Mouse (Mus musculus) G1E (cell line): ENCODE measurements around the gene Tuba8. TPM values are rescaled to one million over a fixed set of nuclear protein-coding genes. Genes with fewer than 3 reads are reported as not detected.
A peak's percentile ranks its signal among the peaks of the same experiment; 100 is the strongest.

Source experiments
- ATAC-seq: 2 replicates; pipeline ENCODE4 v1.8.0; 2016; ENCODE audit warnings: mild to moderate bottlenecking; ENCODE audit not compliant: insufficient number of reproducible peaks, poor library complexity, low FRiP score, severe bottlenecking; ENCODE audit errors: extremely low read depth
- DNase-seq: peaks from one replicate; pipeline ENCODE4 v3.0.0; 2012; ENCODE audit warnings: low spot score
- H3K27me3 ChIP-seq: 2 replicates; pipeline ENCODE4 v1.6.1; 2012; ENCODE audit warnings: mild to moderate bottlenecking, low read length, inconsistent platforms; ENCODE audit not compliant: insufficient read depth
- H3K36me3 ChIP-seq: replicated peaks from 2 replicates; pipeline ENCODE3; 2012; ENCODE audit warnings: mild to moderate bottlenecking, inconsistent platforms
- H3K4me1 ChIP-seq: 2 replicates; pipeline ENCODE4 v1.6.1; 2012; ENCODE audit warnings: low read depth, low read length, inconsistent platforms, mixed read lengths; ENCODE audit not compliant: insufficient read depth
- H3K4me3 ChIP-seq: 2 replicates; pipeline ENCODE4 v1.5.1; 2012; ENCODE audit warnings: low read depth, mild to moderate bottlenecking, inconsistent platforms, low read length, moderate library complexity, mixed read lengths
- H3K9me3 ChIP-seq: replicated peaks from 2 replicates; pipeline ENCODE4 v1.6.1; 2012; ENCODE audit warnings: inconsistent platforms
- CTCF ChIP-seq: IDR thresholded peaks from 2 replicates; pipeline ENCODE4 v1.5.1; 2012; ENCODE audit warnings: low read depth, low read length, inconsistent platforms, mixed read lengths
- GATA1 ChIP-seq: IDR thresholded peaks from 2 replicates; pipeline ENCODE4 v1.6.1; 2012; ENCODE audit warnings: borderline replicate concordance, low read length, inconsistent platforms, mixed read lengths
- GATA2 ChIP-seq: IDR thresholded peaks from 2 replicates; pipeline ENCODE4 v1.6.1; 2012; ENCODE audit warnings: low read depth, low read length, inconsistent platforms, borderline replicate concordance
- TAL1 ChIP-seq: conservative IDR thresholded peaks from 2 replicates; pipeline ENCODE4 v1.6.1; 2012; ENCODE audit warnings: low read depth, low read length, inconsistent platforms, mixed read lengths
- polyA plus RNA-seq: library from polyadenylated mRNA; stranded (reverse); fragments of >175 nt; gene quantifications from 2 replicates; pipeline ENCODE4 v1.2.3, GENCODE M21; 2012
- total RNA-seq, 2 experiments: library from RNA; stranded (forward) in 1 of 2; stranded (reverse) in 1 of 2; fragments of 200-1000 nt in 1 of 2; fragments of >200 nt in 1 of 2; fragmentation: Nextera tagmentation in 1 of 2; gene quantifications; 2 replicates each; pipeline ENCODE4 v1.2.3; 2014 to 2017

The Tuba8 gene
- total and polyA plus RNA-seq, 3 experiments, result 0.03 to 0.38 TPM; not detected in 1

GRCm38 (mm10) chr6:121272075-121272800 is 61.7 kb downstream of the Tuba8 start:
- peak; percentile 85 for ATAC-seq
- no peaks in the 10 kb centered on the region for H3K9me3 ChIP-seq
- peak; percentile 52 for DNase-seq

GRCm38 (mm10) chr6:121274356-121274755 is 63.9 kb downstream of the Tuba8 start:
- H3K36me3 ChIP-seq, result peaks cover 4% of the 10 kb centered on the region
- no peaks in the 10 kb centered on the region for H3K9me3 ChIP-seq
- peaks cover 16% of the 10 kb centered on the region for H3K4me1 ChIP-seq
- H3K4me3 ChIP-seq, result no peak overlapping the region
- H3K27me3 ChIP-seq, result peaks cover 9% of the 10 kb centered on the region
- ATAC-seq (no peak), DNase-seq (peak; percentile 14)
- TF ChIP-seq GATA2, result no peak
- no peak for TF ChIP-seq GATA1
- peak; percentile 53; the same call in 1 of the 2 replicates for TF ChIP-seq CTCF

More at GRCm38 (mm10) chr6:121272075-121272800, 61.7 kb downstream of the Tuba8 start:
- peak overlapping the region; percentile 73 for H3K4me3 ChIP-seq
- peaks cover 3% of the 10 kb centered on the region; the same call in 1 of the 2 replicates for H3K27me3 ChIP-seq
- peaks cover 16% of the 10 kb centered on the region for H3K4me1 ChIP-seq
- peaks cover 14% of the 10 kb centered on the region for H3K36me3 ChIP-seq
- TF ChIP-seq CTCF (peak; percentile 41), TAL1 (no peak)

Other genes starting within 250 kb of the Tuba8 start
- gene Mical3, start 79.7 kb upstream of the Tuba8 start, total RNA-seq (2014; fragmentation: Nextera tagmentation), result 107 and 109 TPM in 2 replicates
- 20.4 and 20.9 TPM in 2 replicates for gene Mical3, start 79.7 kb upstream of the Tuba8 start, total RNA-seq (2017)
- gene Mical3, start 79.7 kb upstream of the Tuba8 start, polyA plus RNA-seq, result 29.8 and 38.1 TPM in 2 replicates
- gene Pex26, start 27.0 kb upstream of the Tuba8 start, total RNA-seq (2014; fragmentation: Nextera tagmentation), result 14.0 and 16.9 TPM in 2 replicates
- 13.8 and 15.7 TPM in 2 replicates for gene Pex26, start 27.0 kb upstream of the Tuba8 start, total RNA-seq (2017)
- gene Pex26, start 27.0 kb upstream of the Tuba8 start, polyA plus RNA-seq, result 7.2 and 8.6 TPM in 2 replicates
- gene Usp18, start 35.2 kb downstream of the Tuba8 start, total RNA-seq (2014; fragmentation: Nextera tagmentation), result 2.3 and 5.8 TPM in 2 replicates
- gene Usp18, start 35.2 kb downstream of the Tuba8 start, total RNA-seq (2017), result 13.8 and 18.2 TPM in 2 replicates
- gene Usp18, start 35.2 kb downstream of the Tuba8 start, polyA plus RNA-seq, result 0.21 and 0.41 TPM in 2 replicates
- gene Slc6a13, start 89.5 kb downstream of the Tuba8 start, total RNA-seq (2014; fragmentation: Nextera tagmentation), result 9.1 and 10.5 TPM in 2 replicates
- 11.7 and 14.8 TPM in 2 replicates for gene Slc6a13, start 89.5 kb downstream of the Tuba8 start, total RNA-seq (2017)
- gene Slc6a13, start 89.5 kb downstream of the Tuba8 start, polyA plus RNA-seq, result 8.0 and 13.7 TPM in 2 replicates
- gene Slc6a12, start 132.4 kb downstream of the Tuba8 start, total RNA-seq (2014; fragmentation: Nextera tagmentation), result not detected in 2 replicates
- gene Slc6a12, start 132.4 kb downstream of the Tuba8 start, total RNA-seq (2017), result 0.17 TPM in 1 of 2 replicates, not detected in the other
- gene Slc6a12, start 132.4 kb downstream of the Tuba8 start, polyA plus RNA-seq, result not detected in 2 replicates